Mouse (Mus musculus) adrenal gland, postnatal 4 days (tissue): ENCODE data around the gene Armcx6. TPM values are rescaled to one million over a fixed set of nuclear protein-coding genes. Genes with fewer than 3 reads are reported as not detected.
A peak's percentile ranks its signal among the peaks of the same experiment; 100 is the strongest.
"Not testable (repeated sequence)": the region's sequence is repeated elsewhere in the genome, so short reads cannot be mapped to it uniquely, and the experiment has no call there.

Source experiments
- DNase-seq, 2 experiments: peaks; one replicate each; pipeline ENCODE4 v3.0.0; 2021 to 2022; ENCODE audit warnings: low spot score in 2 of 2, mixed read lengths in 2 of 2
- long read RNA-seq, 2 experiments: library from polyadenylated mRNA; stranded (forward); transcript quantifications; one replicate each; pipeline ENCODE4 v2.0.0; 2021
- total RNA-seq, 2 experiments: library from RNA; stranded (reverse); gene quantifications; 2 replicates each; pipeline ENCODE4 v1.2.3; 2021

The Armcx6 gene
- total RNA-seq: 10 to 100 TPM; 17.1 to 23.4 TPM
- long read RNA-seq, experiment 1, transcript Armcx6-201 (4 exons, 2,024 nt): major isoform, 9 of 12 reads
- long read RNA-seq, experiment 1, partial matches to known transcripts: 0 of 12 reads
- long read RNA-seq, experiment 1, other reads (novel, unspliced or antisense): 2 of 12 reads
- long read RNA-seq, experiment 2, transcript Armcx6-201 (4 exons, 2,024 nt): major isoform, 8 of 14 reads
- long read RNA-seq, experiment 2, partial matches to known transcripts: 0 of 14 reads
- long read RNA-seq, experiment 2, other reads (novel, unspliced or antisense): 3 of 14 reads

GRCm38 (mm10) chrX:134750764-134751592 is at the start of gene Armcx6:
Armcx6 (minus strand) TSS chrX:134751417.
- peak in 1 of 2 experiments; percentile 20 for DNase-seq

GRCm38 (mm10) chrX:134787728-134788127 is 36.5 kb upstream of the Armcx6 start:
- no peak for DNase-seq

- DNase-seq: not testable (repeated sequence)
These were observed 12.4 kb upstream of the Armcx6 start for GRCm38 (mm10) chrX:134763428-134764198.

- no peak for DNase-seq
These were observed 6.2 kb upstream of the Armcx6 start for GRCm38 (mm10) chrX:134757293-134757995.

- DNase-seq: no peak
These were observed 5.4 kb upstream of the Armcx6 start, which contains the start of gene Armcx3 for GRCm38 (mm10) chrX:134756434-134757292. Armcx3 (plus strand) TSS chrX:134756595.

GRCm38 (mm10) chrX:134752584-134752983 is 1.4 kb upstream of the Armcx6 start:
- no peak for DNase-seq

- no peak for DNase-seq
These were observed 693 bp upstream of the Armcx6 start for GRCm38 (mm10) chrX:134751910-134752309.

GRCm38 (mm10) chrX:134746459-134746858 is 4.8 kb downstream of the Armcx6 start:
- DNase-seq: no peak

GRCm38 (mm10) chrX:134741862-134742261 is 9.4 kb downstream of the Armcx6 start:
- DNase-seq: no peak

GRCm38 (mm10) chrX:134739160-134739559 is 12.1 kb downstream of the Armcx6 start:
- DNase-seq: no peak

GRCm38 (mm10) chrX:134737796-134738195 is 13.4 kb downstream of the Armcx6 start:
- no peak for DNase-seq

- DNase-seq: no peak
These were observed 21.4 kb downstream of the Armcx6 start for GRCm38 (mm10) chrX:134729778-134730177.

- not testable (repeated sequence) for DNase-seq
These were observed 27.5 kb downstream of the Armcx6 start for GRCm38 (mm10) chrX:134723762-134724161.

- DNase-seq: peak in 1 of 2 experiments; percentile 16
These were observed 32.7 kb downstream of the Armcx6 start for GRCm38 (mm10) chrX:134718524-134718923.

- DNase-seq: peak in 1 of 2 experiments; percentile 17
These were observed 33.4 kb downstream of the Armcx6 start, which contains the start of gene Armcx1 for GRCm38 (mm10) chrX:134717752-134718308. Armcx1 (plus strand) TSS chrX:134717963.

- DNase-seq: no peak
These were observed 34.4 kb downstream of the Armcx6 start for GRCm38 (mm10) chrX:134716863-134717262.
